Mouse (Mus musculus) hindbrain, embryonic 16.5 days (tissue): ENCODE measurements at regions not wholly inside any gene's neighbourhood (a gene's known extent, or its start where the extent isn't known, plus 50 kb on each side); places are given as distances from the start of the nearest gene placed in this dataset.

Source experiments
- ATAC-seq: fragments of 200-750 bp; cut with Nextera tagmentation; 2 replicates; pipeline ENCODE4 v1.8.0; 2017; ENCODE audit warnings: moderate TSS enrichment, moderate library complexity
- H3K27ac ChIP-seq: fragments of 300-500 bp; sonication (generic); 2 replicates; pipeline ENCODE4 v1.5.1; 2014; ENCODE audit warnings: low read depth, mild to moderate bottlenecking, control low read depth, low read length, moderate library complexity
- H3K27me3 ChIP-seq: fragments of 300-500 bp; sonication (generic); replicated peaks from 2 replicates; pipeline ENCODE4 v1.6.1; 2014; ENCODE audit warnings: low read length; ENCODE audit not compliant: control insufficient read depth, insufficient read depth
- H3K36me3 ChIP-seq: fragments of 300-500 bp; sonication (generic); 2 replicates; pipeline ENCODE4 v1.6.1; 2014; ENCODE audit warnings: mild to moderate bottlenecking, low read length, moderate library complexity, mixed read lengths; ENCODE audit not compliant: control insufficient read depth, insufficient read depth
- H3K4me1 ChIP-seq: fragments of 300-500 bp; sonication (generic); 2 replicates; pipeline ENCODE4 v1.6.1; 2014; ENCODE audit warnings: low read depth, low read length; ENCODE audit not compliant: control insufficient read depth, insufficient read depth
- H3K4me2 ChIP-seq: fragments of 300-500 bp; sonication (generic); 2 replicates; pipeline ENCODE4 v1.6.1; 2014; ENCODE audit warnings: mild to moderate bottlenecking, low read length, control low read depth, moderate library complexity
- H3K4me3 ChIP-seq: fragments of 300-500 bp; sonication (generic); 2 replicates; pipeline ENCODE4 v1.5.1; 2014; ENCODE audit warnings: mild to moderate bottlenecking, low read length, control low read depth, moderate library complexity
- H3K9ac ChIP-seq: fragments of 300-500 bp; sonication (generic); 2 replicates; pipeline ENCODE4 v1.6.1; 2014; ENCODE audit warnings: low read depth, mild to moderate bottlenecking, control low read depth, low read length, moderate library complexity
- H3K9me3 ChIP-seq: fragments of 300-500 bp; sonication (generic); 2 replicates; pipeline ENCODE4 v1.6.1; 2014; ENCODE audit warnings: mild to moderate bottlenecking, low read length, moderate library complexity; ENCODE audit not compliant: control insufficient read depth
- WGBS: fragments of 180-500 bp; shearing (Covaris S2); extraction: QIAGEN DNeasy Blood & Tissue Kit; methylation state at CpG from one replicate; pipeline ENCODE4 v1.1.7; 2014; 5-methylcytosine and 5-hydroxymethylcytosine counted together

GRCm38 (mm10) chr2:179260892-179261291 lies 181.3 kb upstream of the Cdh4 start:
- no peaks in the 10 kb centered on the region for H3K27me3 ChIP-seq
- H3K4me1 ChIP-seq, result no peaks in the 10 kb centered on the region
- no peaks in the 10 kb centered on the region for H3K9me3 ChIP-seq
- WGBS, result 80% methylated on average over 2 of the region's 2 CpGs
- ATAC-seq, result no peak
- no peak overlapping the region for H3K9ac ChIP-seq
- no peak overlapping the region for H3K4me3 ChIP-seq
- no peaks in the 10 kb centered on the region for H3K36me3 ChIP-seq
- H3K27ac ChIP-seq, result no peak overlapping the region
- H3K4me2 ChIP-seq, result no peak overlapping the region

DNA sequence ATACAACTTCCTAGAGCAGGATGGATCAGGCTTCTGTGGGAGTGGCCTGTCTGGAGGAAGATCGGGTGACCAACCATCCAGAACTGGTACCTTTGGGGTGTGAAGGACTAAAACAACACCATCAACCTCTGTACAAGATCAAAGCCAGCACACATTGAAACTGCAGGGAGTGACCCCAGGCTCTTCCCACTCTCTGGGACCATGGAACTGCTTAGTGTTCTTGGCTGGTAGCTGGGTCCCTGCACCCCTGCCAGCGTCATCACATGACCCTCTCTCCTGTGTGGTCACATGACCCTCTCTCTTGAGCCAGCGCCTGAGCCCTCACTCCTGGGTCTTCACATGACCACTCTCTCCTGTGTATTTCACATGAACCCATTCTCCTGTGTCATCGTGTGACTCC lies 178.3 kb upstream of the Cdh4 start:
- no peak overlapping the region for H3K27ac ChIP-seq
- no peak overlapping the region for H3K4me2 ChIP-seq
- H3K9me3 ChIP-seq, result peaks cover 3% of the 10 kb centered on the region; the same call in 1 of the 2 replicates
- WGBS, result 85% methylated on average over 4 of the region's 4 CpGs
- no peak overlapping the region for H3K4me3 ChIP-seq
- H3K4me1 ChIP-seq, result no peaks in the 10 kb centered on the region
- no peaks in the 10 kb centered on the region for H3K36me3 ChIP-seq
- no peak overlapping the region for H3K9ac ChIP-seq
- no peak for ATAC-seq
- H3K27me3 ChIP-seq, result no peaks in the 10 kb centered on the region

DNA sequence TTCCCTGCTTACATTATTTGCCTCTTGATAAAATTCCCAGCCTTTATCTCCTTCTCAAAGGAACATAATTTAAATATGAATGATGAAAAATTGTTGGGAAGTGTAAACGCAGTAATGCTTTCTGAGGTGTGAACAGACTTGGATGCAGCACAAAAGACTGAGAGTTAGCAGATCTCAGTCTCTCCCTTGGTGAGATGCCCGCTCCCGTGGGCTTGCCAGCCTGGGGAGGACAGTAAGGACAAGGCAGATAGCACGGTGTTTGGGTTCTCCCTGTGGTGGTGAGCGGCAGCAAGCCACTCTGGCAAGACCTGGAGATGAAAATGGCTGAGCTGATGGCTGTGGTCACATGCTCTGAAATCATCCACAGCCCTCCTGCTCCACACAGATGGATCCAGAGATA lies 176.8 kb upstream of the Cdh4 start:
- H3K4me2 ChIP-seq, result no peak overlapping the region
- no peaks in the 10 kb centered on the region for H3K4me1 ChIP-seq
- H3K27me3 ChIP-seq, result no peaks in the 10 kb centered on the region
- H3K9me3 ChIP-seq, result peaks cover 3% of the 10 kb centered on the region; the same call in 1 of the 2 replicates
- ATAC-seq, result no peak
- H3K36me3 ChIP-seq, result no peaks in the 10 kb centered on the region
- WGBS, result 59% methylated on average over 5 of the region's 5 CpGs
- H3K9ac ChIP-seq, result no peak overlapping the region
- no peak overlapping the region for H3K27ac ChIP-seq
- H3K4me3 ChIP-seq, result no peak overlapping the region

- 75% methylated on average over 15 of the region's 15 CpGs for WGBS
- H3K36me3 ChIP-seq, result no peaks in the 10 kb centered on the region
- no peaks in the 10 kb centered on the region for H3K27me3 ChIP-seq
- no peak for ATAC-seq
- no peaks in the 10 kb centered on the region for H3K9me3 ChIP-seq
- no peak overlapping the region for H3K9ac ChIP-seq
- no peak overlapping the region for H3K4me3 ChIP-seq
- H3K4me2 ChIP-seq, result no peak overlapping the region
- H3K4me1 ChIP-seq, result no peaks in the 10 kb centered on the region
- no peak overlapping the region for H3K27ac ChIP-seq
These were observed 164.9 kb upstream of the Cdh4 start for GRCm38 (mm10) chr2:179277204-179277886.

GRCm38 (mm10) chr2:179277887-179278282 lies 164.3 kb upstream of the Cdh4 start:
- H3K27ac ChIP-seq, result no peak overlapping the region
- H3K27me3 ChIP-seq, result no peaks in the 10 kb centered on the region
- WGBS, result 81% methylated on average over 4 of the region's 4 CpGs
- H3K4me2 ChIP-seq, result no peak overlapping the region
- H3K4me1 ChIP-seq, result no peaks in the 10 kb centered on the region
- ATAC-seq, result no peak
- H3K4me3 ChIP-seq, result no peak overlapping the region
- H3K36me3 ChIP-seq, result no peaks in the 10 kb centered on the region
- H3K9me3 ChIP-seq, result no peaks in the 10 kb centered on the region
- no peak overlapping the region for H3K9ac ChIP-seq

- no peaks in the 10 kb centered on the region for H3K9me3 ChIP-seq
- no peak overlapping the region for H3K27ac ChIP-seq
- H3K4me3 ChIP-seq, result no peak overlapping the region
- ATAC-seq, result peak; percentile 45; the same call in 1 of the 2 replicates
- H3K27me3 ChIP-seq, result no peaks in the 10 kb centered on the region
- 66% methylated on average over 6 of the region's 6 CpGs for WGBS
- H3K4me1 ChIP-seq, result no peaks in the 10 kb centered on the region
- no peak overlapping the region for H3K9ac ChIP-seq
- H3K36me3 ChIP-seq, result no peaks in the 10 kb centered on the region
- H3K4me2 ChIP-seq, result no peak overlapping the region
These were observed 160.0 kb upstream of the Cdh4 start for GRCm38 (mm10) chr2:179282276-179282675.

DNA sequence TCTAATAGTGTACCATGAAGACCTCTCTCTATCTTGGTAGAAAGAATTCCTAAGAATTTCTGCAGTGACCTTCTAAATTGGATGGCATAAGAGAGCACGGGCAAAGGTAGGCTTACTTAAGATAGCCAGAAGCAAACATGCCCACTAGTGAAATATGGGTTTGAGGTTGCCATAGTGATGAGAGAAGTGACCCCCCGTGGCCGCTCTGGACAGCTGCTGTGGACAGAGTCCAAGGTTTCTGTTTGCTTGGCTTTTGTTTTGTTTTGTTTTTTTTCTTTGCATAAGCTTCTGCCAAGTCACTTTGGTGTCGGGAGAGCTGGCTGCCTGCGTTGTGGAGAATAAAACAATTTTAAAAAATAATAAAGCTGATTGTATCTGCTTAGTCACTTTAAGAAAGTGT lies 151.8 kb upstream of the Cdh4 start:
- Histone ChIP-seq H3K27ac (no peak overlapping the region), H3K9ac (no peak overlapping the region), H3K4me2 (no peak overlapping the region), H3K9me3 (no peaks in the 10 kb centered on the region), H3K27me3 (no peaks in the 10 kb centered on the region), H3K36me3 (no peaks in the 10 kb centered on the region), H3K4me1 (peaks cover 24% of the 10 kb centered on the region), H3K4me3 (no peak overlapping the region)
- WGBS, result 20% methylated on average over 5 of the region's 5 CpGs
- ATAC-seq, result 0 out of 2 replicates have a peak, but pooled peaks have one; percentile 35

GRCm38 (mm10) chr2:179291046-179291563 lies 151.1 kb upstream of the Cdh4 start:
- Histone ChIP-seq H3K27me3 (no peaks in the 10 kb centered on the region), H3K9ac (no peak overlapping the region), H3K36me3 (no peaks in the 10 kb centered on the region), H3K4me1 (peaks cover 24% of the 10 kb centered on the region), H3K27ac (no peak overlapping the region), H3K9me3 (no peaks in the 10 kb centered on the region), H3K4me2 (no peak overlapping the region), H3K4me3 (no peak overlapping the region)
- WGBS, result 58% methylated on average over 1 of the region's 1 CpGs
- no peak for ATAC-seq

- Histone ChIP-seq H3K4me2 (no peak overlapping the region), H3K9me3 (no peaks in the 10 kb centered on the region), H3K27me3 (no peaks in the 10 kb centered on the region), H3K4me3 (no peak overlapping the region), H3K36me3 (no peaks in the 10 kb centered on the region), H3K9ac (no peak overlapping the region), H3K27ac (no peak overlapping the region), H3K4me1 (peaks cover 24% of the 10 kb centered on the region)
- 41% methylated on average over 8 of the region's 8 CpGs for WGBS
- ATAC-seq, result 0 out of 2 replicates have a peak, but pooled peaks have one; percentile 12
These were observed 150.3 kb upstream of the Cdh4 start for GRCm38 (mm10) chr2:179291958-179292357.
